Mouse (Mus musculus) layer of hippocampus, adult 18-20 months (tissue): ENCODE results near the gene Gm42906. TPM values are rescaled to one million over a fixed set of nuclear protein-coding genes. Genes with fewer than 3 reads are reported as not detected.

Source experiments
- DNase-seq, 2 experiments: peaks; one replicate each; pipeline ENCODE4 v3.0.0; 2022; ENCODE audit warnings: low spot score in 2 of 2
- total RNA-seq, 2 experiments: library from RNA; stranded (reverse); gene quantifications; 2 replicates each; pipeline ENCODE4 v1.2.3; 2021

Gene Gm42906
- total RNA-seq, 2 experiments from 2014 or later: not detected

- no peak for DNase-seq
Measured at GRCm38 (mm10) chr5:151299576-151299975, 128.4 kb downstream of the Gm42906 start.

GRCm38 (mm10) chr5:151298371-151298770, 129.6 kb downstream of the Gm42906 start:
- no peak for DNase-seq

GRCm38 (mm10) chr5:151296244-151296643, 131.7 kb downstream of the Gm42906 start:
- DNase-seq: no peak

- no peak for DNase-seq
Measured at GRCm38 (mm10) chr5:151293591-151293990, 134.4 kb downstream of the Gm42906 start.

GRCm38 (mm10) chr5:151292310-151292709, 135.7 kb downstream of the Gm42906 start:
- no peak for DNase-seq

GRCm38 (mm10) chr5:151286331-151286730, 141.6 kb downstream of the Gm42906 start:
- DNase-seq: no peak

GRCm38 (mm10) chr5:151279531-151279930, 148.4 kb downstream of the Gm42906 start:
- DNase-seq: no peak

GRCm38 (mm10) chr5:151277927-151278326, 150.0 kb downstream of the Gm42906 start:
- no peak for DNase-seq

GRCm38 (mm10) chr5:151275986-151276385, 152.0 kb downstream of the Gm42906 start:
- no peak for DNase-seq

- no peak for DNase-seq
Measured at GRCm38 (mm10) chr5:151274265-151274664, 153.7 kb downstream of the Gm42906 start.

- no peak for DNase-seq
Measured at GRCm38 (mm10) chr5:151270815-151271214, 157.1 kb downstream of the Gm42906 start.

- no peak for DNase-seq
Measured at GRCm38 (mm10) chr5:151266896-151267634, 160.9 kb downstream of the Gm42906 start.

GRCm38 (mm10) chr5:151261558-151261957, 166.4 kb downstream of the Gm42906 start:
- DNase-seq: no peak

GRCm38 (mm10) chr5:151252213-151252612, 175.8 kb downstream of the Gm42906 start:
- no peak for DNase-seq

- DNase-seq: no peak
Measured at GRCm38 (mm10) chr5:151251656-151252055, 176.3 kb downstream of the Gm42906 start.

GRCm38 (mm10) chr5:151248671-151249620, 179.0 kb downstream of the Gm42906 start:
- DNase-seq: no peak

- no peak for DNase-seq
Measured at GRCm38 (mm10) chr5:151248084-151248483, 179.9 kb downstream of the Gm42906 start.

- DNase-seq: no peak
Measured at GRCm38 (mm10) chr5:151247115-151247875, 180.7 kb downstream of the Gm42906 start.

- no peak for DNase-seq
Measured at GRCm38 (mm10) chr5:151246287-151246686, 181.7 kb downstream of the Gm42906 start.

- DNase-seq: no peak
Measured at GRCm38 (mm10) chr5:151245571-151245970, 182.4 kb downstream of the Gm42906 start.

- no peak for DNase-seq
Measured at GRCm38 (mm10) chr5:151238730-151239129, 189.2 kb downstream of the Gm42906 start.
